Mouse (Mus musculus): ENCODE results near the gene Rnasel. TPM values are rescaled to one million over a fixed set of nuclear protein-coding genes. Genes with fewer than 3 reads are reported as not detected.

Gene Rnasel
- polyA plus RNA-seq, 1 experiment = 12.3 TPM

- no peak for DNase-seq
- H3K36me3 ChIP-seq (ENCODE audit: control insufficient read depth, insufficient read depth, low read length) = no peaks in the 10 kb centered on the region
- no peak for TF ChIP-seq CTCF (IDR thresholded peaks at IDR 0.05; ENCODE audit: borderline replicate concordance, control insufficient read depth, extremely low read depth, insufficient read depth, low read length, poor library complexity)
- no peak for TF ChIP-seq POLR2A (IDR thresholded peaks at IDR 0.05; ENCODE audit: control insufficient read depth, extremely low read depth, insufficient read depth, low read length, poor library complexity)
- H3K27me3 ChIP-seq (ENCODE audit: control insufficient read depth, insufficient read depth, low read length) = no peaks in the 10 kb centered on the region
- H3K4me3 ChIP-seq (ENCODE audit: control insufficient read depth, insufficient read depth, low read length) = no peak overlapping the region
- 51% methylated on average over 12 of the region's 12 CpGs for WGBS
- no peak overlapping the region for H3K27ac ChIP-seq (ENCODE audit: control insufficient read depth, insufficient read depth, low read length)
- H3K4me1 ChIP-seq (replicated peaks; ENCODE audit: control insufficient read depth, insufficient read depth, low read length) = peaks cover 25% of the 10 kb centered on the region
These were observed 1.2 kb upstream of the Rnasel start for GRCm38 (mm10) chr1:153747861-153748530.

GRCm38 (mm10) chr1:153748549-153748948, 677 bp upstream of the Rnasel start:
- WGBS = 0% methylated on average over 1 of the region's 1 CpGs
- Histone ChIP-seq H3K36me3 (ENCODE audit: control insufficient read depth, insufficient read depth, low read length) (no peaks in the 10 kb centered on the region), H3K27me3 (ENCODE audit: control insufficient read depth, insufficient read depth, low read length) (no peaks in the 10 kb centered on the region), H3K4me3 (ENCODE audit: control insufficient read depth, insufficient read depth, low read length) (no peak overlapping the region), H3K27ac (ENCODE audit: control insufficient read depth, insufficient read depth, low read length) (no peak overlapping the region), H3K4me1 (replicated peaks; ENCODE audit: control insufficient read depth, insufficient read depth, low read length) (peaks cover 28% of the 10 kb centered on the region)
- TF ChIP-seq CTCF (IDR thresholded peaks at IDR 0.05; ENCODE audit: borderline replicate concordance, control insufficient read depth, extremely low read depth, insufficient read depth, low read length, poor library complexity) = no peak
- no peak for TF ChIP-seq POLR2A (IDR thresholded peaks at IDR 0.05; ENCODE audit: control insufficient read depth, extremely low read depth, insufficient read depth, low read length, poor library complexity)
- peak; percentile 73 for DNase-seq

- WGBS = 49% methylated on average over 6 of the region's 6 CpGs
- DNase-seq = no peak
- Histone ChIP-seq H3K27ac (ENCODE audit: control insufficient read depth, insufficient read depth, low read length) (no peak overlapping the region), H3K4me3 (ENCODE audit: control insufficient read depth, insufficient read depth, low read length) (no peak overlapping the region), H3K4me1 (replicated peaks; ENCODE audit: control insufficient read depth, insufficient read depth, low read length) (peaks cover 41% of the 10 kb centered on the region), H3K27me3 (ENCODE audit: control insufficient read depth, insufficient read depth, low read length) (no peaks in the 10 kb centered on the region), H3K36me3 (ENCODE audit: control insufficient read depth, insufficient read depth, low read length) (no peaks in the 10 kb centered on the region)
- TF ChIP-seq POLR2A (IDR thresholded peaks at IDR 0.05; ENCODE audit: control insufficient read depth, extremely low read depth, insufficient read depth, low read length, poor library complexity) = no peak
- TF ChIP-seq CTCF (IDR thresholded peaks at IDR 0.05; ENCODE audit: borderline replicate concordance, control insufficient read depth, extremely low read depth, insufficient read depth, low read length, poor library complexity) = no peak
These were observed 828 bp downstream of the Rnasel start for GRCm38 (mm10) chr1:153750054-153750453.

GRCm38 (mm10) chr1:153751763-153752301, 2.6 kb downstream of the Rnasel start:
- peak; percentile 54 for DNase-seq
- WGBS = 2% methylated on average over 13 of the region's 13 CpGs

GRCm38 (mm10) chr1:153752521-153752920, 3.3 kb downstream of the Rnasel start:
- WGBS = 5% methylated on average over 6 of the region's 6 CpGs
- H3K4me1 ChIP-seq (replicated peaks; ENCODE audit: control insufficient read depth, insufficient read depth, low read length) = peaks cover 38% of the 10 kb centered on the region
- TF ChIP-seq CTCF (IDR thresholded peaks at IDR 0.05; ENCODE audit: borderline replicate concordance, control insufficient read depth, extremely low read depth, insufficient read depth, low read length, poor library complexity) = no peak
- peak overlapping the region; percentile 94 for H3K27ac ChIP-seq (ENCODE audit: control insufficient read depth, insufficient read depth, low read length)
- H3K4me3 ChIP-seq (ENCODE audit: control insufficient read depth, insufficient read depth, low read length) = peak overlapping the region; percentile 91
- DNase-seq = no peak
- H3K36me3 ChIP-seq (ENCODE audit: control insufficient read depth, insufficient read depth, low read length) = peaks cover 8% of the 10 kb centered on the region; the same call in 1 of the 2 replicates
- no peaks in the 10 kb centered on the region for H3K27me3 ChIP-seq (ENCODE audit: control insufficient read depth, insufficient read depth, low read length)

More at GRCm38 (mm10) chr1:153751763-153752301, 2.6 kb downstream of the Rnasel start:
- Histone ChIP-seq H3K36me3 (ENCODE audit: control insufficient read depth, insufficient read depth, low read length) (peaks cover 8% of the 10 kb centered on the region; the same call in 1 of the 2 replicates), H3K4me3 (ENCODE audit: control insufficient read depth, insufficient read depth, low read length) (peak overlapping the region; percentile 91), H3K4me1 (replicated peaks; ENCODE audit: control insufficient read depth, insufficient read depth, low read length) (peaks cover 38% of the 10 kb centered on the region), H3K27me3 (ENCODE audit: control insufficient read depth, insufficient read depth, low read length) (no peaks in the 10 kb centered on the region), H3K27ac (ENCODE audit: control insufficient read depth, insufficient read depth, low read length) (peak overlapping the region; percentile 94)
- TF ChIP-seq CTCF (IDR thresholded peaks at IDR 0.05; ENCODE audit: borderline replicate concordance, control insufficient read depth, extremely low read depth, insufficient read depth, low read length, poor library complexity) = no peak
- TF ChIP-seq POLR2A (IDR thresholded peaks at IDR 0.05; ENCODE audit: control insufficient read depth, extremely low read depth, insufficient read depth, low read length, poor library complexity) = peak; percentile 44

- Histone ChIP-seq H3K27me3 (ENCODE audit: control insufficient read depth, insufficient read depth, low read length) (no peaks in the 10 kb centered on the region), H3K4me1 (replicated peaks; ENCODE audit: control insufficient read depth, insufficient read depth, low read length) (peaks cover 31% of the 10 kb centered on the region), H3K4me3 (ENCODE audit: control insufficient read depth, insufficient read depth, low read length) (no peak overlapping the region), H3K36me3 (ENCODE audit: control insufficient read depth, insufficient read depth, low read length) (peaks cover 16% of the 10 kb centered on the region), H3K27ac (ENCODE audit: control insufficient read depth, insufficient read depth, low read length) (no peak overlapping the region)
- no peak for DNase-seq
- WGBS = 95% methylated on average over 25 of the region's 25 CpGs
- no peak for TF ChIP-seq POLR2A (IDR thresholded peaks at IDR 0.05; ENCODE audit: control insufficient read depth, extremely low read depth, insufficient read depth, low read length, poor library complexity)
- TF ChIP-seq CTCF (IDR thresholded peaks at IDR 0.05; ENCODE audit: borderline replicate concordance, control insufficient read depth, extremely low read depth, insufficient read depth, low read length, poor library complexity) = no peak
These were observed 4.7 kb downstream of the Rnasel start for GRCm38 (mm10) chr1:153753725-153754464.
